Mouse (Mus musculus) kidney, adult 2 months (tissue): Measurements from ENCODE around the gene Igsf8.

Experiments
- CTCF ChIP-seq: fragments of 200-500 bp; conservative IDR thresholded peaks from 2 replicates; pipeline ENCODE4 v1.5.1; 2011; ENCODE audit warnings: low read depth, mild to moderate bottlenecking, control low read depth, low read length, moderate library complexity, mixed read lengths; ENCODE audit not compliant: insufficient read depth, insufficient read length
- POLR2A ChIP-seq: fragments of 200-500 bp; IDR thresholded peaks from one replicate; pipeline ENCODE4 v1.6.1; 2011; ENCODE audit warnings: low read depth, low read length, control low read depth

DNA sequence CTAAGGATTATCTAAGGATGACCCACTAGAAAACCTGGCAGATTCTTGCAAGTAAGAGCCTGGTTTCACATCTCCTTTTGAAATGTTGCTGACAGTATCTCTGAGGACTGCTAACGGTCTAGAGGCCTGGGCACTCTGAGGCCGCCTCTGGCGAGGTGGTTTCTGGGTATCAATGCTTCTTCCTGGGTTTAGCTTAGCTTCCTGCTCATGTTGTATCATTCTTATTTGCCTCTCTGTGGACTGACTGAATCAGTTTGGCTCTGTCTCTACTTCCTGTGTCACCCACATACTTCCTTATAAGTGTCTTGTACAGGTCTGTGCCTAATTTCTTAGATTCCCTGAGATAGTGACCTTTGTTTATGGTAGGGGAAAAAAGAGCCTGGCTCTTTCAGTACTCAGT, 15.7 kb downstream of the Igsf8 start:
- TF ChIP-seq CTCF, result no peak
- no peak for TF ChIP-seq POLR2A
